Mouse (Mus musculus) lung, adult 10 weeks (tissue): ENCODE data around the gene Vps72. TPM values are rescaled to one million over a fixed set of nuclear protein-coding genes. Genes with fewer than 3 reads are reported as not detected.

Experiments used
- polyA plus RNA-seq: library from polyadenylated mRNA; stranded (reverse); fragments of 350-450 nt; fragmentation: Illumina TruSeq; extraction: RNeasy Lipid Tissue Mini Kit (QIAGEN cat#74804); gene quantifications from one replicate; pipeline ENCODE4 v1.2.3, GENCODE M21; 2014; ENCODE audit warnings: low read depth, low replicate concordance; ENCODE audit not compliant: insufficient read depth

The Vps72 gene
- 33.7 TPM for polyA plus RNA-seq

GRCm38 (mm10) chr3:95110911-95111726, at the start of gene Vps72:
TSS of gene Vps72 (plus strand) at chr3:95111022.

GRCm38 (mm10) chr3:95106338-95107117, 4.3 kb upstream of the Vps72 start, which contains the start of gene Pip5k1a:
TSS of gene Pip5k1a (minus strand) at chr3:95106930.

GRCm38 (mm10) chr3:95124246-95124645, 13.4 kb downstream of the Vps72 start, which contains the start of gene Tmod4:
TSS of gene Tmod4 (plus strand) at chr3:95124476.

GRCm38 (mm10) chr3:95133680-95134101, 22.9 kb downstream of the Vps72 start, which contains the start of the genes Scnm1 and Lysmd1:
TSS of gene Scnm1 (minus strand) at chr3:95134011.
TSS of gene Lysmd1 (plus strand) at chr3:95134088.

GRCm38 (mm10) chr3:95141952-95142616, 31.3 kb downstream of the Vps72 start, which contains the start of gene Tnfaip8l2:
TSS of gene Tnfaip8l2 (minus strand) at chr3:95142360.

GRCm38 (mm10) chr3:95159987-95160963, 49.5 kb downstream of the Vps72 start, which contains the start of gene Sema6c:
TSS of gene Sema6c (plus strand) at chr3:95160457.

Other genes with a start within 250 kb of the Vps72 start
- gene Psmb4, start 224.1 kb upstream of the Vps72 start, polyA plus RNA-seq: 261 TPM
- gene Selenbp1, start 178.0 kb upstream of the Vps72 start, polyA plus RNA-seq: 818 TPM
- 5.0 TPM for gene Rfx5, start 156.9 kb upstream of the Vps72 start, polyA plus RNA-seq
- gene Pi4kb, start 136.3 kb upstream of the Vps72 start, polyA plus RNA-seq: 29.8 TPM
- gene Zfp687, start 95.6 kb upstream of the Vps72 start, polyA plus RNA-seq: 5.7 TPM
- gene Psmd4, start 68.4 kb upstream of the Vps72 start, polyA plus RNA-seq: 120 TPM
- 16.0 TPM for gene Pip5k1a, start 4.1 kb upstream of the Vps72 start, polyA plus RNA-seq
- gene Tmod4, start 13.5 kb downstream of the Vps72 start, polyA plus RNA-seq: 1.5 TPM
- 42.6 TPM for gene Scnm1, start 23.0 kb downstream of the Vps72 start, polyA plus RNA-seq
- 8.4 TPM for gene Lysmd1, start 23.1 kb downstream of the Vps72 start, polyA plus RNA-seq
- gene Tnfaip8l2, start 31.3 kb downstream of the Vps72 start, polyA plus RNA-seq: 22.1 TPM
- 2.1 TPM for gene Sema6c, start 49.4 kb downstream of the Vps72 start, polyA plus RNA-seq
- 6.1 TPM for gene Gabpb2, start 106.9 kb downstream of the Vps72 start, polyA plus RNA-seq
- gene Cdc42se1, start 117.7 kb downstream of the Vps72 start, polyA plus RNA-seq: 80.1 TPM
- gene Mllt11, start 121.1 kb downstream of the Vps72 start, polyA plus RNA-seq: 5.0 TPM
- 0.84 TPM for gene Gm128, start 130.6 kb downstream of the Vps72 start, polyA plus RNA-seq
- gene Bnipl, start 140.2 kb downstream of the Vps72 start, polyA plus RNA-seq: 6.7 TPM
- gene Mindy1, start 170.3 kb downstream of the Vps72 start, polyA plus RNA-seq: 41.4 TPM
- 11.4 TPM for gene Prune1, start 171.1 kb downstream of the Vps72 start, polyA plus RNA-seq
- 4.2 TPM for gene Anxa9, start 196.2 kb downstream of the Vps72 start, polyA plus RNA-seq
- 149 TPM for gene Cers2, start 203.8 kb downstream of the Vps72 start, polyA plus RNA-seq
- gene Setdb1, start 246.2 kb downstream of the Vps72 start, polyA plus RNA-seq: 9.2 TPM